Mouse (Mus musculus): ENCODE measurements around the gene Matn4.
A peak's percentile ranks its signal among the peaks of the same experiment; 100 is the strongest.

The Matn4 gene

DNA sequence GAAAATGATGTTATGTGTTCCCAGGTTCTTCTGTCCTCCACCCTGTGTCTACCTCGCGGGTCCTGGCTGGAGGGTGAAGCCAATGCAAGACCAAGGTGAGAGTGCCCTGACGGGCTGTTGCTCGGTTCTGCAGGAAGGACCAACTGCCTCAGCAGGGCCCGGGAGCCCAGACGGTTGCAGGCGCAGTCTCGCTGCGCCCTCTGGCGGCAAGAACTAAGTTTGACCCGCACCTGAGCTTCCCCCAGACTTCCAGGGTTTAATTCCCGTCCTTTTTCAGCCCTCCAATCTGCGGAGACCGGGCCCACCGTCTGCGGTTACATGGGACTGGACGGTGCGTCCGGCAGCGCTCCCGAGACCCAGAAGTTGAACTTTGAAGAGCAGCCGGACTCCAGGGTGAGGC is 2.7 kb upstream of the Matn4 start:
- DNase-seq (ENCODE audit: low spot score): peak; percentile 67

- no peak for DNase-seq (ENCODE audit: low spot score)
These were observed 559 bp upstream of the Matn4 start for GRCm38 (mm10) chr2:164405519-164405918.

- no peak for DNase-seq (ENCODE audit: low spot score)
These were observed 624 bp downstream of the Matn4 start for GRCm38 (mm10) chr2:164404082-164404990.

DNA sequence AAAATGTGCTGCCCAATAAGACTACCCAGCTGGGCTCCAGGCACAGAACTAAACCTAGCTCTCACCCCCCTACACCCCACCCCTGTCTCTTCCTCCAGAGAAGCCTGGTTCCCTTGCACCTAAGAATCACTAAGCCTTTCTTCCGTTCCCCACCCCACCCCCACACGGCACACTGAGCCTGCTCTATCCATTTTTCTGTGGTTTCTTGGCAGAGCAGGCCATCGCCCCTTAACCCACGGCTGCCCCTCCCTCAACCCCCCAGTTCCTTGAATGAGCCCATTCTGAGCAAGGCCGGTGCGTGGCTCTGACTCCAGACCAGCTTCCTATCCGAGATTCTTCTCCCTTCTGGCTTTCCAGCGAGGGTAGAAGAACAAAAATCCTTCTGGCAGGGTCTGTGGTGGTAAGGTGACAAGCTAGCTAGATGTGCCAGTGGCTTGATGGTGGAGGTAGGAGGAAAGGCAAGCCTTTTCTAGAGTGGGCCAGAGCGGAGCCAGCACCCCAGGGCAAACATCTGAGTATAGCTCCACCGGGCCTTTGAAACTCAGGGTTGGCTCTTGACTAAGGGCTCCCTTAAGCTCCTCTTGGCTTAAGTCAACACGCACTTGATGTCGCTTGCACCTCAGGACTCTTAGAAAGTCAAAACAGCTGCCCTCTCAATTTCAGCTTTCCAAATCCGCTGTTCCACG is 1.4 kb downstream of the Matn4 start:
- DNase-seq (ENCODE audit: low spot score): no peak

GRCm38 (mm10) chr2:164402906-164403305 is 2.1 kb downstream of the Matn4 start, which contains the start of gene Rbpjl:
Gene Rbpjl, plus strand, starts transcription at chr2:164403141.
- DNase-seq (ENCODE audit: low spot score): peak; percentile 76

DNA sequence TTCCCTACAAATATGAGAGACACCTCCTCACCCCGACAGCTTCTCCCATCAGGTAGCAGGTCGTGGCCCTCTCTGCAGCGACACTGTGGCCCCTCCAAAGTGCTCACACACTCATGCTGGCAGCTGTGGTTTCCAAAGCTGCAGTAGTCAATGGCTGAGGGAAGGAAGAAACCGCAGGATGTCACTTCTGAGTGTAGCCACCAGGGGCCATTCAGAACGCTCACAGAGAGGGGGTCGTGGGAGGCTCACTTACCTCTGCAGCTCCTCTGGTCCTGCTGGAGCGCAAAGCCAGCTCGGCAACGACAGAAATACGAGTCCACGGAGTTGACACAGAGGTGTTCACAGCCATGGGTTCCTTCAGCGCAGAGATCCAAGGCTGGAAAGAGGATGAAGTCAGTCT is 8.0 kb downstream of the Matn4 start:
- no peak for DNase-seq (ENCODE audit: low spot score)

DNA sequence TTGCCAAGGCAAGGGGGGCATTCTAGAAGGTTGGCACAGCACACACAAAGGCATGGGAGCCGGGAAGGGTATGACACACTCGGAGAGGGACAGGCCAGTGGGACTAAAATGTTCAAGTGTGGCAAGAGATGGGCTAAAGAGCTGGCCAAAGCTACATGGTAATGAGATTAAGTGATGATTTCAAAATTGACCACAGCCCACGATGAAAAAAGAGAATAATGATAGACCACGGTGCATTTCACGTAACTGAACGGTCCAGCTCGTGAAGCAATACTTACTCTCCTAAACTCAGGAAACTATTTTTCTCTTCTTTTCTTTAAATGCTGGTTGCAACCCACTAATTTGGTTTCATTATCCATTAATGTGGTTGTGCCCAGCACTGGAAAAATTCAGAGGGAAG is 8.9 kb downstream of the Matn4 start:
- DNase-seq (ENCODE audit: low spot score): no peak

- no peak for DNase-seq (ENCODE audit: low spot score)
These were observed 11.8 kb downstream of the Matn4 start for GRCm38 (mm10) chr2:164393126-164393525.

- DNase-seq (ENCODE audit: low spot score): peak; percentile 85
These were observed 15.5 kb downstream of the Matn4 start for GRCm38 (mm10) chr2:164389499-164389898.

- no peak for DNase-seq (ENCODE audit: low spot score)
These were observed 15.9 kb downstream of the Matn4 start, which contains the start of gene Slpi for GRCm38 (mm10) chr2:164389020-164389419. Gene Slpi, minus strand, starts transcription at chr2:164389095.

GRCm38 (mm10) chr2:164386953-164387352 is 18.0 kb downstream of the Matn4 start:
- no peak for DNase-seq (ENCODE audit: low spot score)

- DNase-seq (ENCODE audit: low spot score): no peak
These were observed 18.8 kb downstream of the Matn4 start for GRCm38 (mm10) chr2:164385927-164386763.

DNA sequence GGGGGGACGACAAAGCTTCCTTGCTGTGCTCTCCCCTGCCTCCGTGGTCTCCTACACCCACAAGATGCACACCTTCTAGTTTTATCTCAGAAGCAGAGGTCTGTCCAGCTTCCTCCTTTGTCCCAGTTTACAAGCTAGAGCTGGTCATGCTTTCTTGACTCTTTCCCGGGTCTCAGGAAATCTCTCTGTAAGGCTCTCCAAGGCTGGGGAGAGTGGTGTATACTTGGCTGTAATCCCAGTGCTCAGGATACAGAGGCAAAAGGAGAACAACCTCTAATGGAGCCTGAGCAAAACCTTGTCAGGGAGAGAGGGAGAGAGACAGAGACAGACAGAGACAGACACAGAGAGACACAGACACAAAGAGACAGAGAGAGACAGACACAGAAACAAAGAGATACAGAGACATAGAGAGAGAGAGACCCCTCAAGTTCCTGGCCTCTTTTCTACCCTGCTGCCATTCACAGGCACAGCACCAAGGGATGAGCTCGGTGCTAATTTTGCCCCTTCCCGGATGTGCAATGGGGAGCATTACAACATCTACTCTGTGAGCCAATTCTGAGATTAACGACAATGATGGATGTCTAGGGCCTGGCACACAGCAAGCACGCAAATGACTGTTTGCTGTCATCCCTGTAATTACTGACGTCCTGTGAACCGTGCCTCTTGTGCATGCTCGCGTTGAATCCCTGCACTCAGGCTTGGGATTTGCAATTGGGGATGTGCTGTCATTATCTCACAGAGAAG is 21.1 kb downstream of the Matn4 start:
- DNase-seq (ENCODE audit: low spot score): no peak

GRCm38 (mm10) chr2:164382971-164383370 is 22.0 kb downstream of the Matn4 start:
- DNase-seq (ENCODE audit: low spot score): no peak

DNA sequence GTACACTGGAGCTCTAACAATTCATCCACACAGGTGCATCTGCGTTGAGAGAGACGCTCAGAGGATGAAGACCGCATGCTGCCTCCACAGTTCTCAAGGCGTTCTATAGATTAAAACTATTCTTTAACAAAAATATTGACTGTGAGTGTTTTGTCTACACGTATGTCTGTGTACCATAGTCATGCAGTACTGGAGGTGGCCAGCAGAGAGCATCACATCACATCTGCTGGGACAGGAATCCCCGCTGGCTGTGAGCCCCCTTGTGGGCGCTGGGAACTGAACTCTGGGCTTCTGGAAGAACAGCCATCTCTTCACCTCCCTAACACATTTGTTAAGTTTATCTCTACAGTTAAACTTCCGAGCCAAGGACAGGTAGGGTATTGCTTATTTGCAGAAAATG is 23.2 kb downstream of the Matn4 start:
- DNase-seq (ENCODE audit: low spot score): no peak

- DNase-seq (ENCODE audit: low spot score): no peak
These were observed 27.2 kb downstream of the Matn4 start for GRCm38 (mm10) chr2:164377478-164378426.

GRCm38 (mm10) chr2:164373187-164373586 is 31.8 kb downstream of the Matn4 start:
- no peak for DNase-seq (ENCODE audit: low spot score)

GRCm38 (mm10) chr2:164372408-164373053 is 32.4 kb downstream of the Matn4 start:
- no peak for DNase-seq (ENCODE audit: low spot score)

DNA sequence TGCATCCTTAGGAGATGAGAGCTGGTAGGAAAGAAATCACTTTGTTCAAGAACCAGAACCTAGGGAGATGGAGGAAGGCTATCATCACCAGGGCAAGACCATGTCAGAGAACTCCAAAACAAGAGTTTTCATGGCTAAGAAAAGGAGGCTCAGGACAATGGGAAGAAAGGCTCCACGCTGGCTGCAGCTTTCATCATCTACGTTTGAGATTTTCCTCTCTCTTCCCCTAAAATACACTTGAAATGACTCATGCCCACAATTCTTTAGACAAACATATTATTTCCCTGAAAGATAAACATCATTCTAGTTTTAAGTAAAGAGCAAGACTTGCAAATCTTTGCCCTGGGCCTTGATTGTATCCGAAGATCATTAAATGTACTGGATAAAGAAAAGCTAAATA is 33.6 kb downstream of the Matn4 start:
- DNase-seq (ENCODE audit: low spot score): no peak

GRCm38 (mm10) chr2:164368620-164369105 is 36.3 kb downstream of the Matn4 start:
- no peak for DNase-seq (ENCODE audit: low spot score)

Data from ovary, postnatal 36 days (tissue).